Mouse (Mus musculus): ENCODE data around the gene Exoc7.

GRCm38 (mm10) chr11:116268313-116268712 lies 38.7 kb downstream of the Exoc7 start:
- no peak for TF ChIP-seq POLR2A (IDR thresholded peaks at IDR 0.05; ENCODE audit: low read depth, low read length)
- TF ChIP-seq CTCF (IDR thresholded peaks at IDR 0.05; ENCODE audit: extremely low read depth, insufficient read depth, insufficient read length, insufficient replicate concordance) = no peak
